Mouse (Mus musculus) limb, embryonic 12.5 days (tissue): ENCODE results near the gene Cnih3. TPM values are rescaled to one million over a fixed set of nuclear protein-coding genes. Genes with fewer than 3 reads are reported as not detected.

ENCODE experiments used
- ATAC-seq: fragments of 200-750 bp; cut with Nextera tagmentation; 2 replicates; pipeline ENCODE4 v1.8.0; 2017; ENCODE audit warnings: low read depth, moderate TSS enrichment; ENCODE audit not compliant: insufficient number of reproducible peaks, insufficient read depth, low FRiP score, low TSS enrichment
- H3K27ac ChIP-seq: fragments of 300-500 bp; sonication (generic); 2 replicates; pipeline ENCODE4 v1.5.1; 2016; ENCODE audit warnings: mild to moderate bottlenecking, moderate library complexity
- H3K27me3 ChIP-seq: fragments of 300-500 bp; sonication (generic); 2 replicates; pipeline ENCODE4 v1.6.1; 2016; ENCODE audit warnings: mild to moderate bottlenecking, moderate library complexity
- H3K36me3 ChIP-seq: fragments of 300-500 bp; sonication (generic); 2 replicates; pipeline ENCODE4 v1.6.1; 2016; ENCODE audit warnings: mild to moderate bottlenecking, moderate library complexity
- H3K4me1 ChIP-seq: fragments of 300-500 bp; sonication (generic); replicated peaks from 2 replicates; pipeline ENCODE4 v1.6.1; 2016
- H3K4me2 ChIP-seq: fragments of 300-500 bp; sonication (generic); 2 replicates; pipeline ENCODE4 v1.6.1; 2016; ENCODE audit warnings: mild to moderate bottlenecking, moderate library complexity
- H3K4me3 ChIP-seq: fragments of 300-500 bp; sonication (generic); replicated peaks from 2 replicates; pipeline ENCODE4 v1.5.1; 2016; ENCODE audit warnings: mild to moderate bottlenecking
- H3K9ac ChIP-seq: fragments of 300-500 bp; sonication (generic); replicated peaks from 2 replicates; pipeline ENCODE4 v1.6.1; 2016; ENCODE audit warnings: mild to moderate bottlenecking, moderate library complexity
- H3K9me3 ChIP-seq: fragments of 300-500 bp; sonication (generic); 2 replicates; pipeline ENCODE4 v1.6.1; 2016; ENCODE audit warnings: mild to moderate bottlenecking, moderate library complexity
- WGBS: fragments of 180-500 bp; shearing (Covaris S2); methylation state at CpG from one replicate; pipeline ENCODE4 v1.1.7; 2016; 5-methylcytosine and 5-hydroxymethylcytosine counted together
- polyA plus RNA-seq: library from polyadenylated mRNA; unstranded; fragments of >200 nt; fragmentation: Nextera tagmentation; extraction: Ambion mirVana; gene quantifications from 2 replicates; pipeline ENCODE4 v1.2.1, GENCODE M21; 2016

Cnih3 gene
- polyA plus RNA-seq, 1 experiment from 2014 or later, result 1.1 TPM

- no peaks in the 10 kb centered on the region for H3K9me3 ChIP-seq
- H3K27me3 ChIP-seq, result no peaks in the 10 kb centered on the region
- no peak overlapping the region for H3K4me2 ChIP-seq
- no peak overlapping the region for H3K4me3 ChIP-seq
- no peak overlapping the region for H3K9ac ChIP-seq
- WGBS, result 83% methylated on average over 7 of the region's 7 CpGs
- no peak overlapping the region for H3K27ac ChIP-seq
- ATAC-seq, result no peak
- H3K4me1 ChIP-seq, result peaks cover 15% of the 10 kb centered on the region
- H3K36me3 ChIP-seq, result no peaks in the 10 kb centered on the region
Observed at GRCm38 (mm10) chr1:181456911-181457310, 104.5 kb downstream of the Cnih3 start.

- Histone ChIP-seq H3K4me1 (peaks cover 24% of the 10 kb centered on the region), H3K4me3 (no peak overlapping the region), H3K27ac (no peak overlapping the region), H3K9me3 (no peaks in the 10 kb centered on the region), H3K36me3 (no peaks in the 10 kb centered on the region), H3K9ac (no peak overlapping the region), H3K27me3 (no peaks in the 10 kb centered on the region), H3K4me2 (no peak overlapping the region)
- no peak for ATAC-seq
- WGBS, result 73% methylated on average over 7 of the region's 7 CpGs
Observed at GRCm38 (mm10) chr1:181459431-181460105, 107.1 kb downstream of the Cnih3 start.

- H3K9ac ChIP-seq, result no peak overlapping the region
- H3K27me3 ChIP-seq, result no peaks in the 10 kb centered on the region
- peaks cover 24% of the 10 kb centered on the region for H3K4me1 ChIP-seq
- H3K27ac ChIP-seq, result no peak overlapping the region
- no peak overlapping the region for H3K4me3 ChIP-seq
- no peak for ATAC-seq
- H3K36me3 ChIP-seq, result no peaks in the 10 kb centered on the region
- H3K4me2 ChIP-seq, result no peak overlapping the region
- 89% methylated on average over 2 of the region's 2 CpGs for WGBS
- no peaks in the 10 kb centered on the region for H3K9me3 ChIP-seq
Observed at GRCm38 (mm10) chr1:181460283-181460682, 107.9 kb downstream of the Cnih3 start.

DNA sequence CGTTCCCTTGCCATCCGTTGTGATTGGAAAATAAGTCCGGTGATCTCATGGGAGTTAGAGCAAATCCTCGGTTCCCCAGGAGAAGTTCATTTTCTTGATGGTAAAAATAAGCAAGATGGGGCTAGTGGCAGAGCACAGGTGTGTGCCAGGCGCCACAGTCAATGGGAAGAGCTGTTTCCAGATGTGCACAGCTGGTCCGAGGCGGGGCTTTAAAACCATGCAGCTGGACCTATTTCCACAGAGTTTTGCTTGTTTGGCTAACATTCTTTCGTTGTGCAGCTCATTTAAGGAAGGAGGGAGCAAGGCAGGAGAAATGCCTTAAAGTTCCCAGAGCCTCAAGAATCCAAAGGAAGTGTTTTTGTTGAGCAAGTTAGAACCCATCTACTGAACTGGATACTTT lies 109.1 kb downstream of the Cnih3 start:
- Histone ChIP-seq H3K36me3 (no peaks in the 10 kb centered on the region), H3K27ac (no peak overlapping the region; the same call in 1 of the 2 replicates), H3K4me2 (no peak overlapping the region), H3K4me3 (no peak overlapping the region), H3K9ac (no peak overlapping the region), H3K27me3 (no peaks in the 10 kb centered on the region), H3K9me3 (no peaks in the 10 kb centered on the region), H3K4me1 (peaks cover 24% of the 10 kb centered on the region)
- WGBS, result 51% methylated on average over 8 of the region's 8 CpGs
- ATAC-seq, result no peak

DNA sequence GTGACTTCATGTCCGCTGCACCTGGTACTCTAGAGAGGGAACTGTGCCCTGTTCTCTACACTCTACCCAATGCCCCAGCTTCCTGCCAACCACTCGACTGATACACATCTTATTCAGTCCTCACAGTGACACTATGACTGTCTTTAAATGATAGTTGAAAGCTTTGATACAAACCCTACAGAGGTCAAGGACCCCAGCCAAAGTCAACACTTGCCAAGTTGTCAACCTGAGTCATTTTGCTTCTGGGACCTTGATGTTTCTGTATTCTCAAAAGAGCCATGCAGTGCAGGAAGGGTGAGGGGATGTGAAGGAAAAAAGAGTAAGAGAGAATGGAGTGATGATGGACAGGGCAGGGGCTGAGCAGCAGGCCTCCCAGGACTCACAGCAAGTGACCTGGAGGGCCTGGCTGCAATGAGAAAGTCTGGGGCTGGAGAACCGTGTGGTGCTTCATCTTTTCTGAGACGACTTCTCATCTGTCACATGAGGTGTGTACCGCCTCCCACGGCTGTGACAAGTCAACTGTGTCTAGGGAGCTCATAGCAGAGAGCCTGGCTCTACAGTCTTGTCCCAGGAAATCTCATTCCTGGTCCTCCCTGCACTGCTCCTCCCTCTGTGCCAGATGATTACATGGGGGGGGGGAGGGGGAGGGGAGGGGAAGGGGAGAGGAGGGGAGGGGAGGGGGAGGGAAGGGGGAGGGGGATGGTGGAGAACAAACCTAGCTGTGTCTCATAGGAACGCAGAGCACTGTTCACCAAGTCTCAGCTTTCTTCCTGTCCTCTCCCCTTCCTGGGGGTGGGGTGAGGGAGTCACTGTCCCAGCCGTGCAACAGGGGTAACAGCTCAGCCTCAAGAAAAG lies 109.8 kb downstream of the Cnih3 start:
- H3K9ac ChIP-seq, result no peak overlapping the region

DNA sequence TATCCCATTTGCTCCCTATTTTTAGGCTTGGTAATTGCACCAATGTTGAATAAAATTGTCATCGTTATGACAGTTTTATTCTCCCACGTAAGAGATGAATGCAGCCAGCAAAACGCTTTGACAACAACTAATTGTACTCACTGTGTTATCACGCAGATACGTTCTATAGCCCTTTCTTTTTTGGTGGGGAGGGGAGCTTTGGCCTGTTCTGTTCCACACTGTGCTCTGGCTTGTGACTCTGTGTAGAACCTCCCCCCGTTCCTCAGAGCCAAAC lies 110.4 kb downstream of the Cnih3 start:
- Histone ChIP-seq H3K36me3 (no peaks in the 10 kb centered on the region), H3K9ac (no peak overlapping the region), H3K4me1 (peaks cover 29% of the 10 kb centered on the region), H3K27me3 (no peaks in the 10 kb centered on the region), H3K9me3 (no peaks in the 10 kb centered on the region), H3K4me3 (no peak overlapping the region), H3K27ac (no peak overlapping the region), H3K4me2 (no peak overlapping the region)
- ATAC-seq, result no peak
- WGBS, result 81% methylated on average over 6 of the region's 6 CpGs

More for the DNA sequence above, 109.8 kb downstream of the Cnih3 start:
- peaks cover 29% of the 10 kb centered on the region for H3K4me1 ChIP-seq
- no peak overlapping the region for H3K4me2 ChIP-seq
- no peaks in the 10 kb centered on the region for H3K36me3 ChIP-seq
- no peaks in the 10 kb centered on the region for H3K9me3 ChIP-seq
- no peak overlapping the region; the same call in 1 of the 2 replicates for H3K27ac ChIP-seq
- ATAC-seq, result no peak
- no peak overlapping the region for H3K4me3 ChIP-seq
- no peaks in the 10 kb centered on the region for H3K27me3 ChIP-seq
- WGBS, result 55% methylated on average over 8 of the region's 8 CpGs

GRCm38 (mm10) chr1:181465027-181465426 lies 112.6 kb downstream of the Cnih3 start:
- Histone ChIP-seq H3K9me3 (no peaks in the 10 kb centered on the region), H3K4me3 (no peak overlapping the region), H3K4me2 (no peak overlapping the region), H3K4me1 (peaks cover 25% of the 10 kb centered on the region), H3K36me3 (no peaks in the 10 kb centered on the region), H3K9ac (no peak overlapping the region), H3K27ac (no peak overlapping the region), H3K27me3 (no peaks in the 10 kb centered on the region)
- 45% methylated on average over 5 of the region's 5 CpGs for WGBS
- ATAC-seq, result no peak

GRCm38 (mm10) chr1:181466040-181466439 lies 113.6 kb downstream of the Cnih3 start:
- Histone ChIP-seq H3K4me1 (peaks cover 23% of the 10 kb centered on the region), H3K9ac (no peak overlapping the region), H3K9me3 (peaks cover 3% of the 10 kb centered on the region; the same call in 1 of the 2 replicates), H3K4me2 (no peak overlapping the region), H3K36me3 (no peaks in the 10 kb centered on the region), H3K4me3 (no peak overlapping the region), H3K27me3 (no peaks in the 10 kb centered on the region), H3K27ac (no peak overlapping the region)
- no peak for ATAC-seq
- WGBS, result 92% methylated on average over 6 of the region's 6 CpGs

DNA sequence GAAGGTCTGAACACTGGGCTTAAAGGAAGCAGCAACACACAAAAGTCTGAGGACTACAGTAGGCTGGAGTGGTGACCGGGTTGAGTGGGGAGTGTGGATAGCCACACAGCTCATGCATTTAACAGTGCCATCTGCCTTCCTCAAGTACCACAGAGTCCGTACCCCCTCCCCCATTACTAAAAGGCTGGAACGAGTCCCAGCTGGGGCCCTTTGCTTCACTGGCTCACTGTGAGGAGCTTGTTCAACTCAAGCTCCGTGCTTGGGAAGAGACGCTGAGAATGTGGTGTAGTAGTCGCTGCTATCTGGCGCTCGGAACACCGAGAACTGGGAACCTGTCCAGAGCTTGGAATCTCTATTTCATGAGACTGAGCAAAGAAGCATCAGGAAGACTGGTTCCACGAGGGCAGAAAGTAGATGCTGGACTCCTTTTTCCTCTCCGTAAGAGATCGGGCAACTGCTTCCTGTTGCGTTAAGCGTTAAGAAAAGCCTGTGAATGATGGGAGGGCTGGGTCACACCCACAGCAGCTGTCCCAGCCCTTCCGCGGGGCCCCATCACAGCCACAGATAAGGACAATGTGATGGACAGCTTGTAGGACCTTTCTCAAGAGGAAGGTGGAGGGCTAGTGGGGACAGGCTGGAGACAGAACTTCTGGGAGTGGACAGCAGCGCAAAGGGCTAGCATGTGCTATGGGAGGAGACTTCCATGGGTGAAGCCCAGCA lies 114.3 kb downstream of the Cnih3 start:
- H3K36me3 ChIP-seq, result no peaks in the 10 kb centered on the region
- no peak; the same call in 1 of the 2 replicates for ATAC-seq
- no peak overlapping the region for H3K27ac ChIP-seq
- no peaks in the 10 kb centered on the region for H3K27me3 ChIP-seq
- H3K9me3 ChIP-seq, result peaks cover 11% of the 10 kb centered on the region; the same call in 1 of the 2 replicates
- peaks cover 16% of the 10 kb centered on the region for H3K4me1 ChIP-seq
- WGBS, result 79% methylated on average over 17 of the region's 17 CpGs
- no peak overlapping the region for H3K4me3 ChIP-seq
- no peak overlapping the region for H3K9ac ChIP-seq
- no peak overlapping the region for H3K4me2 ChIP-seq

GRCm38 (mm10) chr1:181467321-181467670 lies 114.9 kb downstream of the Cnih3 start:
- no peaks in the 10 kb centered on the region for H3K27me3 ChIP-seq
- H3K36me3 ChIP-seq, result no peaks in the 10 kb centered on the region
- H3K9me3 ChIP-seq, result peaks cover 16% of the 10 kb centered on the region; the same call in 1 of the 2 replicates
- no peak overlapping the region for H3K4me2 ChIP-seq
- H3K27ac ChIP-seq, result no peak overlapping the region
- no peak overlapping the region for H3K9ac ChIP-seq
- H3K4me3 ChIP-seq, result no peak overlapping the region
- 90% methylated on average over 6 of the region's 6 CpGs for WGBS
- ATAC-seq, result no peak
- H3K4me1 ChIP-seq, result peaks cover 11% of the 10 kb centered on the region

DNA sequence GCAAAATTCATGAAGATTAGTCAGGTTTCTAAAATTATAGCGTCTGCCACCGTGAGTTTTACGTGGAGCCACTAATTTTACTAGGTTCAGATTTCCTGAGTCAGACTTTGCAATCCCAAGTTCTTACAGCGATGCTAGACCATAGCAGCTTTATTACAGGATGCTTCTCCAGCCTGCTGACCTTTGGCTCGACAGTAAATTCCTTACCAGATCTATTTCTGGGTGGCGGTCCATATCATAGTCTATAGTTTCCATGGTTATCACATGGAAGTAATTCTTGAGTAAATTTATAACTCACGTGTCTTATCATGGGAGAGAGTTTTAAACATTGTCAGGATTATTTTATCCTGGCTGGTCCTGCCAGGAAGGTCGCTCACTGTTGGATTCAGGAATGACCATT lies 117.0 kb downstream of the Cnih3 start:
- Histone ChIP-seq H3K9me3 (peaks cover 17% of the 10 kb centered on the region; the same call in 1 of the 2 replicates), H3K27ac (no peak overlapping the region), H3K27me3 (no peaks in the 10 kb centered on the region), H3K36me3 (no peaks in the 10 kb centered on the region), H3K4me3 (no peak overlapping the region), H3K4me1 (0 out of 2 replicates have a peak, but pooled peaks cover 6% of the 10 kb centered on the region), H3K9ac (no peak overlapping the region), H3K4me2 (no peak overlapping the region)
- WGBS, result 50% methylated on average over 8 of the region's 8 CpGs
- no peak for ATAC-seq
